Mouse (Mus musculus) cerebellum, postnatal 4 days (tissue): ENCODE data around the gene Pank1.

Source experiments
- DNase-seq, 2 experiments: peaks; one replicate each; pipeline ENCODE4 v3.0.0; 2022; ENCODE audit warnings: low spot score in 2 of 2, mixed read lengths in 1 of 2

Pank1 gene

GRCm38 (mm10) chr19:34878603-34879541, at the start of gene Pank1:
TSS of gene Pank1 (minus strand) at chr19:34879455.
- peak; percentile 58 to 68 for DNase-seq

- DNase-seq = no peak
Observed at GRCm38 (mm10) chr19:34922603-34922963, 43.3 kb upstream of the Pank1 start.

GRCm38 (mm10) chr19:34921652-34922602, 42.7 kb upstream of the Pank1 start, which contains the start of gene Kif20b:
TSS of gene Kif20b (plus strand) at chr19:34922361.
- peak; percentile 83 to 89 for DNase-seq

DNA sequence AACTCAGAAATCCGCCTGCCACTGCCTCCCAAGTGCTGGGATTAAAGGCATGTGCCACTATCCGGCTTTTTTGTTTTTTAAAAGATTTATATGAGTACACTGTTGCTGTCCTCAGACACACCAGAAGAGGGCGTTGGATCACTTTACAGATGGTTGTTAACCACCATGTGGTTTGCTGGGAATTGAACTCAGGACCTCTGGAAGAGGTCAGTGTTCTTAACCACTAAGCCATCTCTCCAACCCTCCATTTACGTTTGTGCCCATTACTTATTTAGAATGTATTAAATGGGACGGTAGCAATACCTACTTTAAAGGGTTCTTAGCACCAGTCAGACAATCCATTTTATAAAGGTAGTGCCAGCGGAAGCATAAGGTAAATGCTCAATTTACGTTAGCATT, 42.0 kb upstream of the Pank1 start:
- DNase-seq = no peak

- DNase-seq = no peak
Observed at GRCm38 (mm10) chr19:34920531-34920930, 41.3 kb upstream of the Pank1 start.

DNA sequence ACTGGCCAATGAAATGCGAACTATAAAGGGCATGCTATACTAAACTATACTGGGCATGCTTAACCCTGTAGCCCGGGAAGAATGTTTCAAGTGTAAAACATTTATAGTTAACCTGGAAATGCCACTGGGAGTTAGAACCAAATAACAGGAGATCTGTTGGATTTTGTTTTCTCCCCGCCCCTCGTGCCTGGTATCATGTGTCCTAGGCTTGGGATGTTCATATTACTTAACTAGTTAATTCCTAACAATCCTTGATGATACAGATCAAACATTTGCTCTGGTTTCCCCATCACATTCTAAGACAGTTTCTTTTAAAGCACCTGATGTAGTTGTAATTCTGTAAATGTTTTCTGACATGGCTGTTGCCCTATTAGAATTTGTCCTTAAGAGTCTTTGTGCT, 40.8 kb upstream of the Pank1 start:
- DNase-seq = no peak

DNA sequence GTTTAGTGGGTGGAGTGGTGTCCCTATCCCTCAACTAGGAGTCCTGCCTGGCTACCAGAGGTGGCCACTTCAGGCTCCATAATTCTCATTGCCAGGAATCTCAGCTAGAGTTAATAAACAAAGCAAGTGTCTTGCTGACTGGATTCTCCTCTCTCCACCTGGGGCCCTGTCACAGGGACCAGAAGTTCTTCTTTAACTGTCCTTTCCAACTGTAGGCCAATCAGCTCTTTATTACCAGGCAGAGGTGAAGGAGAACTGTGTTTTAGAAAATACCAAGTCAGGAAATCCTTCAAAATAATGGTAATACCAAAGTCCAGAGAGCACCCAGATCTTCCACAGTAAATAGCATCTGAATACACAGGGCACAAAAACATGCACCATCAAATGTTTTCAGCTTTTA, 33.1 kb upstream of the Pank1 start:
- no peak for DNase-seq

DNA sequence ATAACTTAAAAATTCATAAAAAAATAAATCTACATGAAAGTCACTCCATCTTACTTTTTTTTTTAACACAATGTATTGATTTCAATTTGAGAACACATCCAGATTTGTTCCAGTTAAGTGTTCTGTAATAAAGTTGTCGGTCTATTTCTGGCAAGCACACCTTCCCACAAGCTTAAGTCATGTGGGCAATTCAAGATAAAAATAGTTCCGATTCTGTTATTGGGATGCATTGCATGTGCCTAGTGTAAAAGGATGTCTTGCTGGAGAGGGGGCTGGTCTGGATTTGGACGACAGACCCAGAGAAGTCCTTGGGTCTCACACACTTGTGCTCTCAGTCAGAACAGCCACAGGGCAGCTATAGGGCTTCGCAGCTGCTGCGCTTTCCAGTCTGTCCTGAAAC, 27.5 kb upstream of the Pank1 start:
- no peak for DNase-seq

DNA sequence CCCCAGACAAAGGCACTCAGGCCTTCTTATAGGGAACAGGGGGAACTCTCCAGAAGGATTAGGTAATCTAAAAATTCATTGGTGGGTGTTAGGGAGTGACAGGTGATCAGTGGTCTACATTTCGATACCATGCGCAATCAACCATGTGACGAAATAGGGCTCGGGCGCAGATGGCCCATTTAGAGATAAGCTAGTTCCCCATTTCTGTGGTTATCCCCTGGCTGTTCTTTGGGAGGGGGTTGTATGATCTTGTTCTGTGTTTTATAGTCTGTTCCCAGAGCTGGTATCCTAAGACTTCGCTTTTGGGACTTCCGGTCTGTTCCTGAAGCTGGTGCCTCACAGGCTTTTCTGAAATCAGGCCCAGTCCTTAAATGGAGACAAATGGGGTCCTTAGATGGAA, 26.2 kb upstream of the Pank1 start:
- no peak for DNase-seq

DNA sequence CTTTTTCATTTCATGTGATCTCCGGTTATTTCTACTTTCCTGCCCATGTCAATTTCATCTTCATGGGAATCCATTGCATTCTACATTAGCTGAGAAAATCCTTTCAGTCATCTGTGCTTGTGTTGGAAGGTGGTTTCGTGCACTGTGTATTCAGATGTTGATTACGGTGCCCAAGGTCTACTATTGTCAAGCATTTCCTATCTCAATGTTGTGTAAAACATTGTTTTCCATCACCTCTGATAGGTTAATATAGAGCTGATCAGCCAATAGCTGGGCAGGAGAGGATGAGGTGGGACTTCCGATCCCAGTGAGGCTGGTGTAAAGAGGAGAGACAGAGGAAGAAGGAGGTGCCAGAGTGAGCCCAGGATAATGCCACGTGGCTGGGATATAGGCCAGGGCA, 24.8 kb upstream of the Pank1 start:
- DNase-seq = no peak

- no peak for DNase-seq
Observed at GRCm38 (mm10) chr19:34901735-34902134, 22.5 kb upstream of the Pank1 start.

GRCm38 (mm10) chr19:34901266-34901665, 22.0 kb upstream of the Pank1 start:
- no peak for DNase-seq

- no peak for DNase-seq
Observed at GRCm38 (mm10) chr19:34898941-34899340, 19.7 kb upstream of the Pank1 start.

DNA sequence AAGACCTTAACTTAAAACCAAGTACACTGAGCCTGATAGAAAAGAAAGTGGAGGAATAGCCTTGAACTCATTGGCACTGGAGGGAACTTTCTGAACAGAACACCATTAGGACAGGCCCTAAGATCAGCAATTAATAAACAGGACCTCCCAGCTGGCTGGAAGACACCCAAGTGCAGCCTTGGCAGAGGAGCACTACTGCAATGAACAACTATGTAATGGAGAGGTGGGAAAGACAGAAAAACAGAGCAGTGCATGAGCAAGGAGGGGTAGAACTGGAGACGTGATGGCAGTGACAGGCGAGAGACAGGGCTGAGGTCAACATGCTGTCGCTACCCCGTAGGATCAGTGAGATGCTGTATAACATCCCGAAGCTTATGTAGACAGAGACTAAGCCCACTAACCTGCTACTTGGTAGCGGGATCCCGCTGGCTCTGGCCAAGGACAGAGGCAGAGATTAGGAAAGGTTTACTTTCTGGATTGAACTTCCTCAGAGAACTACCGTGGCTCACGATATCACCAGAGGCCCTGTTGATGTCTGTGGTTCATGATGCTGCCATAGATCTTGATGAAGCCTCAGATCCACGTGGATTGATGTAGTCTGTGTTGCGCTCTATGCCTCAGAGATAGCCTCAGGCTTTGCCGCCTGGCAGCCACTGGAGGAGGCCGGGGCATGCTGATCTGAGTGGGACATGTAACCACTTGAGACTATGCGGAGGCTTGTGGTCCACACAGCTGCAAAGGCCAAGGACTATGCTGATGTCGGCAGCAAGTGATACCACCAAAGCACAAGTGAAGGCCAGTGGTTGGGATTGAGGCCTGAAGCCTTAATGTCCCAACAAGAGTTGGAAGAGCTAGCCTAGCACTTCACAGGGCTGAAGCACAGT, 18.1 kb upstream of the Pank1 start:
- no peak for DNase-seq

DNA sequence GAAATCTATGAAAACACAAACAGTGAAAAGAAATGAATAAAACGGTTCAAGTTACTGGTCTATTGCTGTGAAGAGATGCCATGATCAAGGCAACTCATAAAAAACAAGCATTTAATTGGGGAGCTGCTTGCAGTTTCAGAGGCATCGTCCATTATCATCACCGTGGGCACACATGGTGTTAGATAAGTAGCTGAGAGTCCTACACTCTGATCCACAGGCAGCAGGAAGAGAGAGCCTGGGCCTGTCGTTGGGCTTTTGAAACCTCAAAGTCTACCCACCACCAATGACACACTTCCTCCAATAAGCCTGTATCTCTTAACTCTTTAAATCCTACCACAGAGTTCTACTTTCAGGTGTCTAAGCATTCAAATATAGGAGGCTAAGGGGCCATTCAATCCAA, 15.8 kb upstream of the Pank1 start:
- no peak for DNase-seq

GRCm38 (mm10) chr19:34891590-34891989, 12.3 kb upstream of the Pank1 start:
- no peak for DNase-seq

DNA sequence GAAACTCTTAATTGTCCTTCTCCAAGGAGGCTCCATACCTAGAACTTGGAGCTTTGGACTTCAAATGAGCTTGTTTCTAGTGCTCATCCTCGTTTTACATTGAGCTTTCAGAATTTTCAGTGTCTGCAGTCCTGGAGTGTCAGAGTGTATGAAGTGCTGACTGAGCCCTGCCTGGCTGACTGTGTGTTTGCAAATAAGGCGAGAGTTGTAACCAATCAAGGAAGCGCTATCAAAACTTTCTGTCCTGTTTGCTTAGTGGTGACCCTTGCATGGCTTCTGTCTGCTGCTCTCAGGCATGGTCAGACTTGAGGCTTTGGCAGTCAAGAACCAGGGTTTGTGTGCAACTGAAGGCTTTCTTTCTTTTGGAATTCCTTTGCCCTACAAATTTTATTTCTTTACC, 11.7 kb upstream of the Pank1 start:
- DNase-seq = no peak

- DNase-seq = no peak
Observed at GRCm38 (mm10) chr19:34886324-34886723, 7.1 kb upstream of the Pank1 start.

DNA sequence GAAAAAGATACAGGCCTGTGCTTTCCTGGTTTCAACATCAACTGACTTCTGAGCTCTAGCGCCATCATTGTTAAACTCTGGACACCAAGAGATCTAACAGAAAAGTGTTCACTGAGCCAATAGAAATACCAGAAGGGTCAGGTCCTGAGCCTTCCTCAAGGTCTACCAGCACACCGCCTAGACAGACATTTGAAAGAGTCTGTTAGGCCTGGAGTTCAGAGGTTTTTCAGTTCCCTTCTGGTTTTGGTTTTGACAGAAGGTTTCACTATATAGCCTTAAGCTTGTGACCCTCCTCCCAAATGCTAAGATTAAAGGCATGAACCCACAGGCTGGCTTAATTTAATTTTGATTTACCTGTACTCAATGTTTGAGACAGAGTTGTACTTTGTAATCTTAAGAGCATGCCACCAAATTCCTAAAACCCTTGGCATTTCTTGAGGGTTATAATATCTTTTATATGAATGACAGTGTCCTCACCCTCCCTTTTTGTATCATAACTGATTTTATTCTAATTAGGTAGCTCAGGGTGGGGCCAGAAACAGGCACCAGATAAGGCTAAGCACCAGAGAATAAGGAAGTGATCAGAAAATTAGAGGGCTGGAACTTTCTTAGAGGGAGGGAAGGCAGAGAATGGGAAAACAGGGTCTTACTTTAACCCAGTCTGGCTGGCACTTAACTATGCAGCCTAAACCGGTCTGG, 4.4 kb upstream of the Pank1 start:
- DNase-seq = no peak

GRCm38 (mm10) chr19:34882443-34882842, 3.2 kb upstream of the Pank1 start:
- DNase-seq = no peak

GRCm38 (mm10) chr19:34881160-34881559, 1.9 kb upstream of the Pank1 start:
- DNase-seq = no peak
